Mouse (Mus musculus) intestine, embryonic 16.5 days (tissue): Measurements from ENCODE around the gene Lce1k. TPM values are rescaled to one million over a fixed set of nuclear protein-coding genes. Genes with fewer than 3 reads are reported as not detected.

Experiments used
- polyA plus RNA-seq: library from polyadenylated mRNA; unstranded; fragments of >200 nt; fragmentation: Nextera tagmentation; extraction: Ambion mirVana; gene quantifications from 2 replicates; pipeline ENCODE4 v1.2.1, GENCODE M21; 2015

The Lce1k gene
- polyA plus RNA-seq, 1 experiment from 2014 or later = not detected

Other genes with a start within 250 kb of the Lce1k start
- 0.13 TPM in 1 of 2 replicates, not detected in the other for gene Ivl, start 234.2 kb downstream of the Lce1k start, polyA plus RNA-seq
- gene Smcp, start 218.9 kb downstream of the Lce1k start, polyA plus RNA-seq = 10.9 and 18.8 TPM in 2 replicates
- not detected in 2 replicates for gene 2210017I01Rik, start 200.4 kb downstream of the Lce1k start, polyA plus RNA-seq
- gene Lce6a, start 186.2 kb downstream of the Lce1k start, polyA plus RNA-seq = not detected in 2 replicates
- gene Lce1a1, start 159.6 kb downstream of the Lce1k start, polyA plus RNA-seq = not detected in 2 replicates
- not detected in 2 replicates for gene Lce1b, start 151.0 kb downstream of the Lce1k start, polyA plus RNA-seq
- not detected in 2 replicates for gene Lce1a2, start 137.6 kb downstream of the Lce1k start, polyA plus RNA-seq
- gene Lce1c, start 128.6 kb downstream of the Lce1k start, polyA plus RNA-seq = not detected in 2 replicates
- gene Lce1d, start 120.7 kb downstream of the Lce1k start, polyA plus RNA-seq = not detected in 2 replicates
- not detected in 2 replicates for gene Lce1e, start 98.8 kb downstream of the Lce1k start, polyA plus RNA-seq
- gene Lce1f, start 87.5 kb downstream of the Lce1k start, polyA plus RNA-seq = not detected in 2 replicates
- gene Gm38119, start 68.8 kb downstream of the Lce1k start, polyA plus RNA-seq = not detected in 2 replicates
- gene Lce1g, start 55.6 kb downstream of the Lce1k start, polyA plus RNA-seq = not detected in 2 replicates
- gene Lce1h, start 42.8 kb downstream of the Lce1k start, polyA plus RNA-seq = not detected in 2 replicates
- gene Lce1i, start 29.0 kb downstream of the Lce1k start, polyA plus RNA-seq = not detected in 2 replicates
- not detected in 2 replicates for gene Lce1j, start 17.4 kb downstream of the Lce1k start, polyA plus RNA-seq
- not detected in 2 replicates for gene Kprp, start 19.4 kb upstream of the Lce1k start, polyA plus RNA-seq
- not detected in 2 replicates for gene Lce1l, start 43.4 kb upstream of the Lce1k start, polyA plus RNA-seq
- not detected in 2 replicates for gene 2310050C09Rik, start 62.3 kb upstream of the Lce1k start, polyA plus RNA-seq
- not detected in 2 replicates for gene Lce3a, start 118.3 kb upstream of the Lce1k start, polyA plus RNA-seq
- gene Lce3b, start 125.1 kb upstream of the Lce1k start, polyA plus RNA-seq = not detected in 2 replicates
- not detected in 2 replicates for gene Lce3c, start 136.6 kb upstream of the Lce1k start, polyA plus RNA-seq
- not detected in 2 replicates for gene Lce3d, start 149.5 kb upstream of the Lce1k start, polyA plus RNA-seq
- not detected in 2 replicates for gene Lce3e, start 159.2 kb upstream of the Lce1k start, polyA plus RNA-seq
- not detected in 2 replicates for gene Lce3f, start 184.3 kb upstream of the Lce1k start, polyA plus RNA-seq
- gene Crct1, start 207.8 kb upstream of the Lce1k start, polyA plus RNA-seq = not detected in 2 replicates
- not detected in 2 replicates for gene Lce1m, start 211.2 kb upstream of the Lce1k start, polyA plus RNA-seq